In genomic region chr19:47253053-47253628, GRCm38 (mm10) we compare ENCODE assay signal across 7 mouse cellular contexts.
DNase-seq lines count a peak whose midpoint lies in the region; ATAC-seq and TF ChIP-seq lines count a peak whose summit lies in the region.

No protein-coding gene starts in this region.

- TF ChIP-seq EP300 in lung, postnatal 0 days (IDR thresholded peaks at IDR 0.05), result no peak

- intact Hi-C loops in gastrocnemius, postnatal 14 days (cut with DNase I; ENCODE audit: low total_unique reads), result no loop called here

- H3K4me1 ChIP-seq in lung, postnatal 0 days (ENCODE audit: insufficient read depth, low read depth, low read length), result no peaks in the 10 kb centered on the region; the same call in 1 of the 2 replicates
- H3K4me1 ChIP-seq in forebrain, embryonic 10.5 days, result peaks cover 30% of the 10 kb centered on the region
- H3K4me1 ChIP-seq in limb, embryonic 10.5 days, result peaks cover 19% of the 10 kb centered on the region

- no peak overlapping the region for H3K27ac ChIP-seq in lung, postnatal 0 days (ENCODE audit: low read length)
- no peak overlapping the region for H3K27ac ChIP-seq in forebrain, embryonic 10.5 days
- H3K27ac ChIP-seq in limb, embryonic 10.5 days, result peak overlapping the region; percentile 53

- peak overlapping the region; percentile 15; the same call in 1 of the 2 replicates for H3K4me3 ChIP-seq in lung, postnatal 0 days (ENCODE audit: low read depth, low read length)
- H3K4me3 ChIP-seq in forebrain, embryonic 10.5 days, result peak overlapping the region; percentile 48
- H3K4me3 ChIP-seq in limb, embryonic 10.5 days, result peak overlapping the region; percentile 51

- ATAC-seq in lung, postnatal 0 days, result 0 out of 2 replicates have a peak, but pooled peaks have one; percentile 19

- H3K9me3 ChIP-seq in lung, postnatal 0 days (ENCODE audit: low read length), result no peaks in the 10 kb centered on the region
- H3K9me3 ChIP-seq in forebrain, embryonic 10.5 days, result peaks cover 7% of the 10 kb centered on the region; the same call in 1 of the 2 replicates
- H3K9me3 ChIP-seq in limb, embryonic 10.5 days (replicated peaks), result no peaks in the 10 kb centered on the region

- DNase-seq in lung, postnatal 0 days (ENCODE audit: low spot score), result no peak
- DNase-seq in lung, postnatal 14 days, result no peak
- DNase-seq in forebrain, embryonic 10.5 days (ENCODE audit: extremely low spot score, low spot score), result peak; percentile 20
- peak; percentile 55 for DNase-seq in limb, embryonic 10.5 days (ENCODE audit: low spot score)
- peak; percentile 64 for DNase-seq in retina, embryonic 14.5 days (ENCODE audit: low spot score)
- DNase-seq in frontal cortex, postnatal 25 days (ENCODE audit: low spot score in 2 of 2), result no peak
- DNase-seq in gastrocnemius, postnatal 14 days, result no peak

- H3K27me3 ChIP-seq in lung, postnatal 0 days (replicated peaks; ENCODE audit: insufficient read depth, low read length), result peaks cover 21% of the 10 kb centered on the region
- peaks cover 77% of the 10 kb centered on the region for H3K27me3 ChIP-seq in forebrain, embryonic 10.5 days (ENCODE audit: poor library complexity, severe bottlenecking)
- peaks cover 72% of the 10 kb centered on the region for H3K27me3 ChIP-seq in limb, embryonic 10.5 days (ENCODE audit: low read depth, poor library complexity, severe bottlenecking)

- no peaks in the 10 kb centered on the region for H3K36me3 ChIP-seq in lung, postnatal 0 days (ENCODE audit: insufficient read depth, low read length)
- H3K36me3 ChIP-seq in forebrain, embryonic 10.5 days (replicated peaks), result no peaks in the 10 kb centered on the region
- no peaks in the 10 kb centered on the region for H3K36me3 ChIP-seq in limb, embryonic 10.5 days

- peak overlapping the region; percentile 48 for H3K4me2 ChIP-seq in lung, postnatal 0 days (replicated peaks; ENCODE audit: low read depth, low read length)

- WGBS in lung, postnatal 0 days, result 3% methylated on average over 76 of the region's 90 CpGs
- 5% methylated on average over 90 of the region's 90 CpGs for WGBS in forebrain, embryonic 10.5 days
- WGBS in limb, embryonic 10.5 days, result 3% methylated on average over 90 of the region's 90 CpGs

- TF ChIP-seq CTCF in lung, postnatal 0 days (IDR thresholded peaks at IDR 0.05), result no peak; the same call in 1 of the 2 replicates

- H3K9ac ChIP-seq in lung, postnatal 0 days (replicated peaks; ENCODE audit: low read depth), result no peak overlapping the region

Comparison
In these comparisons a context has a peak if more than half of its experiments do, and no peak if none do; other contexts are left out.
1. DNase-seq: peak in forebrain, embryonic 10.5 days (single experiment), limb, embryonic 10.5 days (single experiment) and retina, embryonic 14.5 days (single experiment); none in lung, postnatal 0 days (single experiment), lung, postnatal 14 days (single experiment), frontal cortex, postnatal 25 days (0 of 2) and gastrocnemius, postnatal 14 days (single experiment).
2. Peak in every context shown above with its lines, with median percentiles within 50 percentile points of each other: H3K4me3 ChIP-seq.